Mouse (Mus musculus) frontal cortex, postnatal 25 days (tissue): ENCODE measurements around the gene Sema3c.
A peak's percentile ranks its signal among the peaks of the same experiment; 100 is the strongest.
"Not testable (repeated sequence)": the region's sequence is repeated elsewhere in the genome, so short reads cannot be mapped to it uniquely, and the experiment has no call there.

Experiments used
- DNase-seq, 2 experiments: peaks; one replicate each; pipeline ENCODE4 v3.0.0; 2022; ENCODE audit warnings: low spot score in 2 of 2

Sema3c gene

GRCm38 (mm10) chr5:17573694-17574380 lies at the start of gene Sema3c:
TSS of gene Sema3c (plus strand) at chr5:17574281.
- no peak for DNase-seq

DNA sequence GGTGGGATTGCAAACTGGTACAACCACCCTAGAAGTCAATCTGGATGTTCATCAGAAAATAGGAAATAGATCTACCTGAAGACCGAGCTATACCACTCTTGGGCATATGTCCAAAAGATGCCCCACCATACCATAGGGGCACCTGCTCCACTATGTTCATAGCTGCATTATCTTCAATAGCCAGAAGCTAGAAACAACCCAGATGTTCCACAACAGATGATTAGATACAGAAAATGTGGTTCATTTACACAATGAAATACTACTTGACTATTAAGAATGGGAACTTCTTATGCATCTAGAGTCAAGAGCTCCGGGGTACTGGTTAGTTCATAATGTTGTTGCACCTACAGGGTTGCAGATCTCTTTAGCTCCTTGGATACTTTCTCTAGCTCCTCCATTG lies 42.9 kb upstream of the Sema3c start:
- not testable (repeated sequence) for DNase-seq

- DNase-seq, result no peak
These were observed 30.9 kb upstream of the Sema3c start for GRCm38 (mm10) chr5:17543141-17543540.

DNA sequence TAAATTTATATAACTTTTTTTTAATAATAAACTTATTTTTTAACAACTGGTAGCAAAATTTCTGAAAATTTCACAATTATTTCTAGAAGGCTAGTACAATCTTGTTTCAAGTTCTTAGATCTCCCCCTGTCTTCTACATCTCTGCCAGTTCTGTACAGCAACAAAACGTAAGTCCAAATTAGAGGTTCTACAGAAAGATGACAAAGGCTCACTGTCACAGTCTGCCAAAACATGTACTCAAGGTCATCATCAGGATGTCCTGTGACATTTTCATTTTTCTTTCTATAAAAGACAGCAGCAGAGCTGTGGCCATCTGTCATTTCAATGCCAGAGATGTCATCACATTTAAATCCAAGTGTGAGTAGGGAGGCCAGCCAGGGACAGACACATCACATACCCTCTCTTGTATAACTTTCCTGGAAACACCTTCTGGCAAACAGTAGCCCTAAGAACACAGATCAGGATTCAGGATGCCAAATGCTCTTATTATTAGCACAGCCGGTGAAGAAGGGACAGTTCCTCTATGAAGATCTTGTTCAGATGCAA lies 29.1 kb upstream of the Sema3c start:
- no peak for DNase-seq

DNA sequence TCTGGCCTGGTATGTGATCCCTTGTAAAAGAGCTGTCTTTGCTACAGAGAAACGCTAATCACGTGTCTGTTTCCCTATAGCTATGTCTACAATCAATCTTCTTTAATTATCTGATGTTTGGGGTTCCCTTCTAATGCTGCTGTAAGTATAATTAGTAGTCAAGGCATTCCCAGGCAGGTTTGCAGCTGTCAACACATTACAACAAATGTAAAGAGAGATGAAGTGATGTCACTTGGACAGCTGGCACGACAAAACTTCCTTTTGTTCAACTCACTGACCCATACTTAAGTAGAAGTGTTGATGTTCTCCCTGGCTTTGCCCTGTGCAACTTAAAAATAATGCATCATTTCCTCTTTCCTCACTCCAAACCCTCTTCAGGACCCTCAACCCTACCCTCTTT lies 22.4 kb upstream of the Sema3c start:
- no peak for DNase-seq

DNA sequence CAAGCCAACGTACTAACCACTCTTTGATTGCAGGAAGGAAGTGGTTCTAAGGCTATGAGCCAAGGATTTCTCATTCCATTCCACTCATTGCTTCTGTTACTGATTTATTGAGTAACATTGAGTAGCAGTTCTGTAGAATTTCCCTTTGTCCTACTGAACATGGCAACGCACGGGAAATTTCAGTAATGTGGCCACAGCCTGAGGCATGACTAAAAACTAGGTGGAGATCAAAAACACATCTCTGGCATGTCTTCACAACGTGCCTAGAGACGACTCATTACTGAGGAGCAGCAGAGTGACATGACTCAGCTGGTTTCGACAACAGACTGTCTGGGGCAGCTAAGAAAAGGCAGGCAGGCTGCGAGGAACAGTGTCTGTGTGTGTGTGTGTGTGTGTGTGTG lies 18.0 kb upstream of the Sema3c start:
- DNase-seq, result no peak

- DNase-seq, result no peak
These were observed 17.3 kb upstream of the Sema3c start for GRCm38 (mm10) chr5:17556715-17557265.

- DNase-seq, result no peak
These were observed 2.5 kb upstream of the Sema3c start for GRCm38 (mm10) chr5:17571571-17571970.

GRCm38 (mm10) chr5:17574413-17575182 lies 517 bp downstream of the Sema3c start:
- peak; percentile 17 to 28 for DNase-seq

- DNase-seq, result no peak
These were observed 1.1 kb downstream of the Sema3c start for GRCm38 (mm10) chr5:17575183-17575495.

GRCm38 (mm10) chr5:17576069-17576468 lies 2.0 kb downstream of the Sema3c start:
- no peak for DNase-seq

- no peak for DNase-seq
These were observed 8.0 kb downstream of the Sema3c start for GRCm38 (mm10) chr5:17582047-17582515.

- DNase-seq, result no peak
These were observed 10.3 kb downstream of the Sema3c start for GRCm38 (mm10) chr5:17584299-17584945.

DNA sequence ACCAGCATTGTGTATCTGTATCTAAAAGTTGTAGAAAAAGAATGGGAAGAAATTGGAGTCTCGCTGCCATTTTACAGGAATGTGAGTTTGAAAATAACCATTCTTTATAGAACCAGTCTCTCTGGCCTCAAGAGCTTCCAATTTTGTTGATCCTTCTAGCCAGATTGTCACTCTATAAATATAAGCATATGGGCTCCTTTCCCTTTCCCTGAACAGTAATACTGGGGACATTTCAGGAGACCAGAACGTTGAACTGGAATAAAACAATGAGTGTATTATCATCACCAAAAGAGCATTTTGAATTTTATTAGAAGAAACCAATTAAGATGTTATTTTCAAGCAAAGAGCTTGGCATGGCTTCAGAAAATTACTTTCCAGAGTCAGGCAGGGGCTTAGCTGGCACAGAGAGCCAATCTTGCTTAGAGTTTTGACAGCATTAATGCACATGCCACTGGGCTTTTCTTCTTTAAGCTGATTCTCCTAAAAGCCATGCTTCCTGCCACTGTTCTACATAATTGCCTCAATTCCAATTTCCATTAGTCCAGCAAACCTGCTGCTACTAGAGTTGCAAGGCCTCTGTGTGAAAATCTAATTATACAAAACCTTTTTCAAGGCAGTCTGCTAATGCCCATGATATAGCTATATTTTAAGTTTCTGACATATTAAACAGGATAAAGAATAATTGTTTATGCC lies 12.6 kb downstream of the Sema3c start:
- DNase-seq, result no peak

DNA sequence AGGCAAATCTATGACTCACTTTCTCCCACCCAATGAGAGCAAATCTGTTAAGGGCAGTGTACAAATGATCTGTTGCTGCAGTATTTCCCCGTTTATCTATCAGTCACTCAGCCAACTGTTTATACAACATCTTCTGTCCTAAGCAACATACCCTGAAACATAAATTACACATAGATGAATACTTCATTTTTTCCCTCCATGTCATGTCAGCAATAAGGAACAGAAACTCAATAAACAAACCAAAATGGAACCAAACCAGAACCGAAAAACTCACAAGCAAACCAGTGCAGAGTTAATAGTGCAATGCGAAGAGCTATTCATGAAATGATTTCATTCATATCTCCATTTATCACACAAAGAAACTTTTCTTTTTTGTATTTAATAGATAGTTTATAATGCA lies 17.8 kb downstream of the Sema3c start:
- no peak for DNase-seq

DNA sequence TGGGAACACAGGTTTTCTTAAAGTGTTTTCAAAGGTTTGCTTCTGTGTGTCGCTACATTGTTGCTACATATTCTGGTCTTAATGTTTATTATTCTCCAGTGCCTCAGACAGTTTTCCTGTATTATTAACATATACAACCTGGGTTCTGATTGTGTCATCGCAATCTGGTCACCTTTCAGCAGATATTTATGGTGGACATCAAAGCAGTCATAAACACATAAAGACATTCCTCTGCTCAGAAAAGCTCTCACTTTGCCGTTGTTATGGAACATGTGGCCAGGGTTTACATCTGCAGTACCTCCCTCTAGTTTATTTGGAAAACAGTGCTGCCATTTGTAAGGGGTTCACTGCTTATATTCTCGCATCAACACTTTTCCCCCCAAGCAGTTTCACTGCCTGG lies 27.6 kb downstream of the Sema3c start:
- no peak for DNase-seq

DNA sequence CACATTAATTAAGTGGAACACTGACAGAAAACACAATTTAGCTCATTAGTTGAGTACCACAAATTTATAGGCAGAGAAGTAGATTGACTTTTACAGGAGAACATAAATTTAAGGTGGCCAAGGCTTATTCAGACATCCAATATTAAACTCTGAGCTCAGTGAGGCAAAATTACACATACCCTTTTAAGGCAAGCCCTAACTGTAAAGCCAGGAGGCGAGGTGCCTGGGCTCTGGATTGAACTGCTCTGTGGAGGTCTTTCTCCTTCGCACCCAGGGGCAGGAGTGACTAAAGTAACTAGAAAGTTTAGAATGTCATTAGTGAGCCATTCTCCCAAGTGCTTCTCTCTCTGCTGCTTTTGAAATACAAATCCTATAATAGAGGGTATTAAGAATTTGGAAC lies 46.5 kb downstream of the Sema3c start:
- no peak for DNase-seq

DNA sequence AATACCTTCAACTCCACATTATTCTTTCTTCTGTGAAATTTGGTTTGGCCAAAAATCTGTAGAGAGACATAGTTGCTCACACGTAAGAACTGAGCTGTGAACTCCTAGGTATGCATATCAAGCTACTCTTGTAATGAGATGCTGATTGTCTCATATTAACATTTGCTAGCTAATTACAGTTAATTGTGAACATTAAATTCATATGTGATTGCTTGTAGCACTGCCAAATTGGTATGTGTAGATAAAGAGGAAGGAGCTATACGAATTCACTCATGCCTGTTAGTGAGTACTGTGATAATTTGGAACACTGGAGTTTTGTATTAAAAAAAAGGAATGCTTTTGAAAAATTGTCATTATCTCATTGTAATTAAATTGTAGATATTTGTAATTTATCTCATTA lies 48.5 kb downstream of the Sema3c start:
- no peak for DNase-seq

GRCm38 (mm10) chr5:17628606-17629005 lies 54.5 kb downstream of the Sema3c start:
- no peak for DNase-seq

DNA sequence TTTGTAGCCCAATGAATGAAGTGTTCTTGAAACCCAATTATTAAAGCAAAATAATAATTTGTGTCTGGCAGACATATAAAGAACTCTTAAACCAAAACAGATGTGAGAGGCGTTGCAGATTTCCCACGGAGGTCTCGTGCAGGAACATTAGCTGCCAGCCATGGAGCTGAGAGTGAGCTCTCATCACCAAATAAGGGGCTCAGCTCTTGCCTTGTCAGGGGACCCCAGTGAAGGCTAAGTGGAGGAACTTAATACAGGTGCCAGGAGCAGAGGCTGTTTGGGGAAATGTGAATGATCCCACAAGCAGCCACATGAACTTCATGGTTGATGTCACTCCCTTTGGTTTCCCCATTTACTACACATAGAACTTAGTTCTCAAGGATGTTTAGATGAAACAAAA lies 55.5 kb downstream of the Sema3c start:
- DNase-seq, result no peak

DNA sequence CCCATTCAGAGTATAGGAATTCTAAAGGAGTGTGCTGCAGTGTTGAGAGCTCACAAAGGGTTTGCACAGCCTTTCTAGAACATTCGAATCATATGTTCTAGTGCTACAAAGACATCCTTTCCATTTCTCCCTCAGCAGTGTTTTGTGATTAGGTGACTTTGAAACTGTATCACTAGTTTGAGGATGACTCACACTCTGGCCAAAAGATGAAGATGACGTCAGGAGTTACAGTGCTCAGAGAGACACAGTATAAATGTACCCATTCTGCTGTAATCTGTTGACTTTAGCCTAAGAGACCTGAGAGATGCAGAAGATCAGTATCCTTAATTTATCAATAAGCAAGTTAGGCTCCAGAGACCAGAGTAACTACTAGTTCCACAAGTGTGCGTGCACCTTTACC lies 65.4 kb downstream of the Sema3c start:
- DNase-seq, result no peak
